Mouse (Mus musculus) macrophage (primary cell): Measurements from ENCODE around the gene Cdc42se2. TPM values are rescaled to one million over a fixed set of nuclear protein-coding genes. Genes with fewer than 3 reads are reported as not detected.
A peak's percentile ranks its signal among the peaks of the same experiment; 100 is the strongest.

Experiments
- H3K27ac ChIP-seq: fragments of 350-480 bp; formaldehyde crosslinking; 2 replicates; pipeline ENCODE4 v1.9.0; 2021
- H3K36me3 ChIP-seq: fragments of 350-480 bp; formaldehyde crosslinking; 2 replicates; pipeline ENCODE4 v1.9.0; 2021; ENCODE audit errors: inconsistent target
- H3K4me3 ChIP-seq: fragments of 350-480 bp; formaldehyde crosslinking; 2 replicates; pipeline ENCODE4 v1.9.0; 2021; ENCODE audit errors: inconsistent target
- H3K79me2 ChIP-seq: fragments of 350-480 bp; formaldehyde crosslinking; 2 replicates; pipeline ENCODE4 v1.9.0; 2021; ENCODE audit errors: inconsistent target
- WGBS: methylation state at CpG from one replicate; pipeline ENCODE4 v1.1.7; 2026; ENCODE audit warnings: inconsistent platforms; ENCODE audit not compliant: missing documents; 5-methylcytosine and 5-hydroxymethylcytosine counted together
- polyA plus RNA-seq: library from polyadenylated mRNA; stranded (reverse); fragments of 250-400 nt; gene quantifications from 3 replicates; pipeline ENCODE4 v1.2.4, GENCODE M21; 2018; ENCODE audit warnings: inconsistent platforms

The Cdc42se2 gene
- polyA plus RNA-seq, 1 experiment from 2014 or later = 72.7 TPM

DNA sequence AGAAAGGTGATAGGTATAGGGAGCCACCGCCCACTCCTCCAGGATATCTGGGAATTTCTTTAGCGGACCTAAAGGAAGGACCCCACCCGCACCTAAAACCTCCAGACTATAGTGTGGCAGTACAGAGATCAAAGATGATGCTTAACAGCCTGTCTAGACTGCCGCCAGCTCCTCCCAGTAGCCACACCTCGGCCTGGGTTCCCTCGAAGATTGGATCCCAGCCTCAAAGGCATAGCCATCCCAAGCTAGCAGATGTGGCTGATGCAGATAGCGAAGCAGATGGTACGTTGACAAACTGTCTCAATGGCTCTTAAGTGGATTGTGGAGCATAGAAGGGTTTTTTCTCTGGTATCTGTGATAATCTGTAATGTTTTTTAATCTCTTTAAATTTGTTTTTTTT lies 93.2 kb downstream of the Cdc42se2 start:
- Histone ChIP-seq H3K36me3 (peaks cover 37% of the 10 kb centered on the region), H3K79me2 (peaks cover 26% of the 10 kb centered on the region), H3K27ac (0 out of 2 replicates have a peak overlapping the region, but pooled peaks have one; percentile 79), H3K4me3 (no peak overlapping the region)
- WGBS = 93% methylated on average over 8 of the region's 8 CpGs

- Histone ChIP-seq H3K79me2 (peaks cover 26% of the 10 kb centered on the region), H3K4me3 (no peak overlapping the region), H3K27ac (peak overlapping the region; percentile 79), H3K36me3 (peaks cover 37% of the 10 kb centered on the region)
- WGBS = 50% methylated on average over 6 of the region's 6 CpGs
These were observed 93.8 kb downstream of the Cdc42se2 start for GRCm38 (mm10) chr11:54693696-54694095.

DNA sequence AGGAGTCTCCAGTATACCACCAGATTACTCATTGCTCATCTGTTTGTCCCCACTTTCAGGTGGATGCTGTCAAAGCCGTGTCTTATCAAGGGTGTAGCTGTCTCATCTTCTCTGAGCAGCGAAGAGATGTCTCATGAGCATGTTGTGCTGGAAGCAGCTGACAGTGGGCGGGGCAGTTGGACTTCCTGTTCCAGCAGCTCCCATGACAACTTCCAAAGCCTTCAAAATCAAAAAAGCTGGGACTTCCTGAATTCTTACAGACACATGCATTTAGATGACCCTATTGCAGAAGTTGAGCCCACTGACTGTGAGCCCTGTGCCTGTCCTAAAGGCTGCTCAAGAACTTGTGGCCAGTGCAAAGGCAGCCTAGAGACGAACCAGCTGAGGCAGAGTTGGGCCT lies 96.3 kb downstream of the Cdc42se2 start:
- Histone ChIP-seq H3K79me2 (peaks cover 26% of the 10 kb centered on the region), H3K4me3 (peak overlapping the region; percentile 8; the same call in 1 of the 2 replicates), H3K36me3 (peaks cover 39% of the 10 kb centered on the region; the same call in 1 of the 2 replicates), H3K27ac (peak overlapping the region; percentile 79)
- WGBS = 45% methylated on average over 4 of the region's 4 CpGs

GRCm38 (mm10) chr11:54690171-54690570 lies 97.3 kb downstream of the Cdc42se2 start:
- Histone ChIP-seq H3K36me3 (peaks cover 43% of the 10 kb centered on the region), H3K4me3 (no peak overlapping the region), H3K79me2 (peaks cover 26% of the 10 kb centered on the region), H3K27ac (peak overlapping the region; percentile 79)
- WGBS = 86% methylated on average over 4 of the region's 4 CpGs

- Histone ChIP-seq H3K36me3 (peaks cover 59% of the 10 kb centered on the region), H3K27ac (no peak overlapping the region), H3K4me3 (no peak overlapping the region), H3K79me2 (no peaks in the 10 kb centered on the region)
- WGBS = 100% methylated on average over 2 of the region's 2 CpGs
These were observed 102.6 kb downstream of the Cdc42se2 start for GRCm38 (mm10) chr11:54684831-54685230.

- WGBS = 97% methylated on average over 2 of the region's 2 CpGs
- no peak overlapping the region for H3K27ac ChIP-seq
- H3K79me2 ChIP-seq = no peaks in the 10 kb centered on the region
- no peak overlapping the region for H3K4me3 ChIP-seq
- H3K36me3 ChIP-seq = peaks cover 53% of the 10 kb centered on the region
These were observed 108.3 kb downstream of the Cdc42se2 start for GRCm38 (mm10) chr11:54679141-54679540.

DNA sequence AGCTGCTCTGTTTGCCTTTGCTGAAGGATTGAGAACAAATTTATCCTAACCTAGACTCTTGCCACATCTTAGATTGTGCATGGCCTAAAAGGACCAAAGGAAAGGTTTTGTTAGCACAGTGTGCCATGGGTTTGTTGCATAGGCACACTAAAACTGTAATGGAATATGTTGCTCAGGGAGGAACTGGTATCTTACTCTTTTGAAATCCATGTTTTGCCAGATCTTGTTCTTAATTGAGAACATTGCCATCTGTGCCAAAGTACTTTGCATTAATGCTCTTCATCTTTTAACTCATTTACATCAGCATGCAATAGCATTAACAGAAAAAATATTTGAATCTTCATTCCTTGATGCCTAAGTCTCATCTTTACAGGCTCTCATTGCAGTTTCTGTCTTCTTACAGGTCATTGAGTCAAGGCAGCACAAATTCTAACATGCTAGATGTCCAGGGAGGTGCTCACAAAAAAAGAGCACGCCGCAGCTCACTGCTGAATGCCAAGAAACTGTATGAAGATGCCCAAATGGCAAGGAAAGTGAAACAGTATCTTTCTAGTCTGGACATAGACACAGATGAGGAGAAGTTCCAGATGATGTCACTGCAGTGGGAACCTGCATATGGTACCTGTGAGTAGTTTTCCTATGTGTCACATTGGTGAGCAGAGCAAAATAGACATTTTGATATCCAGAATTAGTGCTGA lies 111.5 kb downstream of the Cdc42se2 start:
- Histone ChIP-seq H3K4me3 (no peak overlapping the region), H3K27ac (no peak overlapping the region), H3K79me2 (no peaks in the 10 kb centered on the region), H3K36me3 (peaks cover 44% of the 10 kb centered on the region)
- 100% methylated on average over 2 of the region's 2 CpGs for WGBS

GRCm38 (mm10) chr11:54673575-54674298 lies 113.7 kb downstream of the Cdc42se2 start:
- Histone ChIP-seq H3K27ac (no peak overlapping the region), H3K4me3 (no peak overlapping the region), H3K79me2 (no peaks in the 10 kb centered on the region), H3K36me3 (peaks cover 43% of the 10 kb centered on the region)
- WGBS = 100% methylated on average over 7 of the region's 8 CpGs

Other genes with a start within 250 kb of the Cdc42se2 start
- gene Lyrm7, start 73.2 kb upstream of the Cdc42se2 start, polyA plus RNA-seq = 0.29 to 3.3 TPM (median 1.0 TPM) in 3 replicates
- gene Hint1, start 78.7 kb upstream of the Cdc42se2 start, polyA plus RNA-seq = 231 to 631 TPM (median 515 TPM) in 3 replicates
- 191 to 766 TPM (median 446 TPM) in 3 replicates for gene Gpx3, start 114.8 kb upstream of the Cdc42se2 start, polyA plus RNA-seq
- 45.9 to 108 TPM (median 70.5 TPM) in 3 replicates for gene Tnip1, start 175.2 kb upstream of the Cdc42se2 start, polyA plus RNA-seq
- 141 to 262 TPM (median 198 TPM) in 3 replicates for gene Anxa6, start 245.8 kb upstream of the Cdc42se2 start, polyA plus RNA-seq